Mouse (Mus musculus) midbrain, embryonic 11.5 days (tissue): Measurements from ENCODE around the gene Boll. TPM values are rescaled to one million over a fixed set of nuclear protein-coding genes. Genes with fewer than 3 reads are reported as not detected.

Experiments used
- ATAC-seq: fragments of 200-750 bp; cut with Nextera tagmentation; 2 replicates; pipeline ENCODE4 v1.8.0; 2017; ENCODE audit warnings: moderate TSS enrichment, moderate library complexity; ENCODE audit not compliant: low FRiP score
- DNase-seq: peaks from one replicate; pipeline ENCODE4 v3.0.0; 2015; ENCODE audit warnings: low spot score; ENCODE audit errors: missing footprints
- H3K27ac ChIP-seq: fragments of 300-500 bp; sonication (generic); 2 replicates; pipeline ENCODE4 v1.5.1; 2014; ENCODE audit warnings: low read depth, low read length
- H3K27me3 ChIP-seq: fragments of 300-500 bp; sonication (generic); 2 replicates; pipeline ENCODE4 v1.6.1; 2014; ENCODE audit warnings: mild to moderate bottlenecking, low read length, moderate library complexity, mixed read lengths; ENCODE audit not compliant: control insufficient read depth, insufficient read depth
- H3K36me3 ChIP-seq: fragments of 300-500 bp; sonication (generic); 2 replicates; pipeline ENCODE4 v1.6.1; 2014; ENCODE audit warnings: mild to moderate bottlenecking, low read length, moderate library complexity, mixed read lengths; ENCODE audit not compliant: control insufficient read depth, insufficient read depth
- H3K4me1 ChIP-seq: fragments of 300-500 bp; sonication (generic); 2 replicates; pipeline ENCODE4 v1.6.1; 2014; ENCODE audit warnings: low read length; ENCODE audit not compliant: control insufficient read depth, insufficient read depth
- H3K4me2 ChIP-seq: fragments of 300-500 bp; sonication (generic); 2 replicates; pipeline ENCODE4 v1.6.1; 2014; ENCODE audit warnings: mild to moderate bottlenecking, moderate library complexity
- H3K4me3 ChIP-seq: fragments of 300-500 bp; sonication (generic); 2 replicates; pipeline ENCODE4 v1.5.1; 2014; ENCODE audit warnings: low read depth, low read length
- H3K9ac ChIP-seq: fragments of 300-500 bp; sonication (generic); 2 replicates; pipeline ENCODE4 v1.6.1; 2014; ENCODE audit warnings: low read length
- H3K9me3 ChIP-seq: fragments of 300-500 bp; sonication (generic); 2 replicates; pipeline ENCODE4 v1.6.1; 2016; ENCODE audit warnings: low read length; ENCODE audit not compliant: control insufficient read depth
- WGBS: fragments of 180-500 bp; shearing (Covaris S2); extraction: QIAGEN DNeasy Blood & Tissue Kit; methylation state at CpG from one replicate; pipeline ENCODE4 v1.1.7; 2014; 5-methylcytosine and 5-hydroxymethylcytosine counted together
- polyA plus RNA-seq: library from polyadenylated mRNA; unstranded; fragments of >200 nt; fragmentation: Nextera tagmentation; extraction: Ambion mirVana; gene quantifications from 2 replicates; pipeline ENCODE4 v1.2.1, GENCODE M21; 2014

The Boll gene
- polyA plus RNA-seq, 1 experiment from 2014 or later, result 0.33 TPM

DNA sequence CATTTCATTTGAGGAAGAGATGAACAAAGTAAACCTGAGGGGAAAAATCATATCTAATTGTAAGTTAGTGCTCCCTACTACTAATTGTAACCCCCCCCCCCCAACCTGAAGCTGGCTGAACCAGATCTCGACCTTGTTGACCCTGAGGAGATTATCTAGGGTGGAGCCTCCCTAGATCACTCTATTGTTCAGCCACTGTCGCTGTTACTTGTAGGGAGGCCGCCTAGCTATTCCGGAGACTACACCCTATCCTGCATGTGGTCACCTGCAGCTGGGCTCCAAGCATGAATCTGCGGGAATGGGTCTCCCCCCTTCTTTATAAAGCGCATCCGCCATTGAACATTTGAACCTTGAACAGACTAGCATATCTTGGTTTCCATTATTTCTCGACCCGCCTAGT is 84.2 kb downstream of the Boll start:
- Histone ChIP-seq H3K4me2 (no peak overlapping the region), H3K4me3 (no peak overlapping the region), H3K9ac (no peak overlapping the region), H3K27ac (no peak overlapping the region), H3K27me3 (no peaks in the 10 kb centered on the region), H3K9me3 (no peaks in the 10 kb centered on the region), H3K36me3 (no peaks in the 10 kb centered on the region), H3K4me1 (no peaks in the 10 kb centered on the region)
- ATAC-seq, result no peak
- WGBS, result 67% methylated on average over 9 of the region's 9 CpGs
- no peak for DNase-seq

DNA sequence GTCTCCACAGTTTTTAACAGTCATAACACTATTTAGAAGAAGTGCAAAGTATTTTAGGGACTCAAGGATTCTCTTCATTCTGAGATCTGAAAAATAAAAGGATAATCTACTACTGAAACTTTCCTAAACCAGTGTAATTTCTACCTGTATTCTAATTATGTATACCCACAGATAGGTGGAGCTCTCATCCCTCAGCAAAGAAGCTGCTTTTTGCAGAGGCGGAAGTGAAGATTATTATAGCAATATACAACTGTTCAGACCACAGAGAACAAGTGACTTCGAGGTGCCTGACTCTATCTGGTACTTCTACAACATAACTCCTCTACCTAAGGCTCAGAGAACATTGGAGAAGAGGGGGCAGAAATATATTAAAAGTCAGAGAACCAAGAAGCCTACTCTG is 97.8 kb downstream of the Boll start:
- WGBS, result 71% methylated on average over 2 of the region's 2 CpGs
- no peak for ATAC-seq

DNA sequence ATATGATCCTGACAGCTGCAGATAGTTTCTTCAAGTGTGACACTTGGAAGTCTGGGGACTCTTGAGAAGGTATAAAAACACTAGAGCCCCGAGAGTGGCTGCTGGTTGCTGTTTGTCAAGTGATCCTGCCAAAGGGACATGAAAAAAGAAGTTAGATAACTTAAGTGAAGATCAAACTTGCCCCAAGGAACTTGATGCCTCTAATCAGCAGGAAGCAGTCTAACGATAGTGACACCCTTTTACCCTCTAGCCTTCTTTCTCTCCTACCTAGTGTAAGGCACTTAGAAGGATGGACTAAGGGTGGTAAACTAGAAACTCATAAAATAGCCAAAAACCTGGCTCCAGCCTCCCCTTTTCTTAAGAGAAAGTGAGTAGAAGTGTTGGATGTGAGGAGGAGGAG is 98.9 kb downstream of the Boll start:
- H3K4me3 ChIP-seq, result no peak overlapping the region
- H3K4me2 ChIP-seq, result no peak overlapping the region
- no peaks in the 10 kb centered on the region for H3K4me1 ChIP-seq
- H3K27ac ChIP-seq, result no peak overlapping the region
- H3K9me3 ChIP-seq, result no peaks in the 10 kb centered on the region
- 72% methylated on average over 2 of the region's 2 CpGs for WGBS
- H3K27me3 ChIP-seq, result no peaks in the 10 kb centered on the region
- no peaks in the 10 kb centered on the region for H3K36me3 ChIP-seq
- DNase-seq (no peak), ATAC-seq (no peak)
- no peak overlapping the region for H3K9ac ChIP-seq

More for the DNA sequence above, 97.8 kb downstream of the Boll start:
- no peak for DNase-seq
- no peaks in the 10 kb centered on the region for H3K4me1 ChIP-seq
- H3K9ac ChIP-seq, result no peak overlapping the region
- H3K9me3 ChIP-seq, result no peaks in the 10 kb centered on the region
- H3K27ac ChIP-seq, result no peak overlapping the region
- H3K4me3 ChIP-seq, result no peak overlapping the region
- no peaks in the 10 kb centered on the region for H3K36me3 ChIP-seq
- H3K27me3 ChIP-seq, result no peaks in the 10 kb centered on the region
- no peak overlapping the region for H3K4me2 ChIP-seq

DNA sequence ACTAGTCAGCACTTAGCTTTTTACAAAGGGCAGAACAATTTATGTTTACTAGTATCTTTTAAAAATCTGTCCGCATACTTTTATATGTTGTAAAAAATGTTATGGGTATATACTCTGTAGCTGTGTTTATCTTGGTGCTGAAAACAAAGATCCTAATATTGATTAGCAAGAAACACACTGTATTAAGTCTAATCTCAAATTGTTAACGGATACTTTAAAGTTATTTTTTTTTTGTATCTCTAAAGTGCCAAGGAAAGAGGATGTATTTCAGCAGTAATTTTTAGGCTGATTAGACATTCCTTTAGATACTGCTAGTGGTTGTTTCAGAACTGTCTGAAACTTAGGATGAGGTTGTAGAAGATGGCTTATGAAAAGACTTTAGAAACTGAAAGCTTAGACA is 116.9 kb downstream of the Boll start:
- Histone ChIP-seq H3K4me2 (no peak overlapping the region), H3K27me3 (no peaks in the 10 kb centered on the region), H3K4me1 (no peaks in the 10 kb centered on the region), H3K4me3 (no peak overlapping the region), H3K9me3 (no peaks in the 10 kb centered on the region), H3K9ac (no peak overlapping the region), H3K27ac (no peak overlapping the region), H3K36me3 (no peaks in the 10 kb centered on the region; the same call in 1 of the 2 replicates)
- ATAC-seq (no peak), DNase-seq (no peak)
- WGBS, result 88% methylated on average over 2 of the region's 2 CpGs

DNA sequence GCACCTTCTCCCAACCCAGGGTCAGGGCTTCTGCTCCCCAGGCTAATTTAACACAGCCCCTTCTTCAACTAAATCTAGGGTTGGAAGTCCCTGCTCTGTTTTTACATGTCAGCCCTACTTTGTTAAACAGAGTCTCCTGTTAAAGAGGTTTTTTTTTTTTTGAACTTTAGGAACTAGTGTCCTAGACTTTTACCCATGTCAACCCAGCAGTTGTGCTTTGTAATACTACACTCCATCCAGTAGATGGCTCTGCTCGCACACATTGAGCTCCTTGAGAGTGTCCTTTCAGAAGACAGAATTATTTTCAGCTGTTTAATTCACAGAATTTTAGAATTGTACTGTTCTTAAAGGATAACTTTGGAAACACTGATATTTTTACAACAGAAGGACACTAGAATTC is 124.0 kb downstream of the Boll start:
- Histone ChIP-seq H3K9me3 (no peaks in the 10 kb centered on the region), H3K27me3 (no peaks in the 10 kb centered on the region), H3K4me1 (peaks cover 13% of the 10 kb centered on the region), H3K36me3 (no peaks in the 10 kb centered on the region; the same call in 1 of the 2 replicates), H3K4me3 (no peak overlapping the region), H3K4me2 (peak overlapping the region; percentile 81), H3K27ac (no peak overlapping the region), H3K9ac (no peak overlapping the region)
- 5% methylated on average over 1 of the region's 1 CpGs for WGBS
- DNase-seq (peak; percentile 94), ATAC-seq (no peak)

DNA sequence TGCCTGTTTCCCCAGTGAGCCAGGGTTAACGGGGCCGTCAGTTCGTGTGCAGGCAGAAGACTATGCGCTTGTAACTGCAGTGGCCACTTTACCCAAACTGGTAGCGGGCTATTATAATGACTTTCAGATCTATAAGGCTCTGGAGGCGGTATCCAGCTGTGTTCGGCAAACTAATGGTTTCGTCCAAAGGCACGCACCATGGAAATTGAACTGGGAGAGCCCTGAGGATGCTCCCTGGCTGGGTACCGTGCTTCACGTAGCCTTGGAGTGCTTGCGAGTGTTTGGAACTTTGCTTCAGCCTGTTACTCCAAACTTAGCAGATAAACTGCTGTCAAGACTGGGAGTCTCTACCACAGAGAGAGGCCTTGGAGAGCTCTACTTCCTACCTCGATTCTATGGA is 124.8 kb downstream of the Boll start:
- no peak for DNase-seq

DNA sequence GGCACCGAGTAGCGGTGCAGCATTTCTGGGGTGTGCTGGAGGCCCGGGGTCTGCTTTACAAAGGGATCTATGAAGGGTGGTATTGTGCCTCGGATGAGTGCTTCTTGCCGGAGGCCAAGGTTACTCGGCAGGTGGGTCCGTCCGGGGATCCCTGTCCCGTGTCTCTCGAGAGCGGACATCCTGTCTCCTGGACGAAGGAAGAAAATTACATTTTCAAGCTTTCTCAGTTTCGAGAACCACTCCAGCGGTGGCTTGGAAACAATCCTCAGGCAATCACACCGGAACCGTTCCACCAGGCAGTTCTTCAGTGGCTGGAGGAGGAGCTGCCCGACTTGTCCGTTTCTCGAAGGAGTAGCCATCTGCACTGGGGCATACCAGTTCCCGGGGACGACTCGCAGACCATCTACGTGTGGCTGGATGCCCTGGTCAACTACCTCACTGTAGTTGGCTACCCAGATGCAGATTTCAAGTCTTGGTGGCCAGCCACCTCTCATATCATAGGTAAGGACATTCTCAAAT is 125.6 kb downstream of the Boll start:
- H3K27me3 ChIP-seq, result no peaks in the 10 kb centered on the region
- no peak overlapping the region for H3K27ac ChIP-seq
- peak; percentile 92 for DNase-seq
- 0 out of 2 replicates have a peak, but pooled peaks have one; percentile 6 for ATAC-seq
- peak overlapping the region; percentile 66 for H3K4me3 ChIP-seq
- no peaks in the 10 kb centered on the region for H3K9me3 ChIP-seq
- peak overlapping the region; percentile 81 for H3K4me2 ChIP-seq
- peaks cover 13% of the 10 kb centered on the region for H3K4me1 ChIP-seq
- WGBS, result under 1% methylated on average over 23 of the region's 23 CpGs
- no peaks in the 10 kb centered on the region; the same call in 1 of the 2 replicates for H3K36me3 ChIP-seq
- H3K9ac ChIP-seq, result peak overlapping the region; percentile 70

More for the DNA sequence above, 124.8 kb downstream of the Boll start:
- 35% methylated on average over 13 of the region's 13 CpGs for WGBS
- H3K27ac ChIP-seq, result no peak overlapping the region
- H3K27me3 ChIP-seq, result no peaks in the 10 kb centered on the region
- peak overlapping the region; percentile 70 for H3K9ac ChIP-seq
- no peak for ATAC-seq
- peak overlapping the region; percentile 81 for H3K4me2 ChIP-seq
- H3K4me3 ChIP-seq, result peak overlapping the region; percentile 66
- peaks cover 13% of the 10 kb centered on the region for H3K4me1 ChIP-seq
- H3K9me3 ChIP-seq, result no peaks in the 10 kb centered on the region
- H3K36me3 ChIP-seq, result no peaks in the 10 kb centered on the region; the same call in 1 of the 2 replicates

DNA sequence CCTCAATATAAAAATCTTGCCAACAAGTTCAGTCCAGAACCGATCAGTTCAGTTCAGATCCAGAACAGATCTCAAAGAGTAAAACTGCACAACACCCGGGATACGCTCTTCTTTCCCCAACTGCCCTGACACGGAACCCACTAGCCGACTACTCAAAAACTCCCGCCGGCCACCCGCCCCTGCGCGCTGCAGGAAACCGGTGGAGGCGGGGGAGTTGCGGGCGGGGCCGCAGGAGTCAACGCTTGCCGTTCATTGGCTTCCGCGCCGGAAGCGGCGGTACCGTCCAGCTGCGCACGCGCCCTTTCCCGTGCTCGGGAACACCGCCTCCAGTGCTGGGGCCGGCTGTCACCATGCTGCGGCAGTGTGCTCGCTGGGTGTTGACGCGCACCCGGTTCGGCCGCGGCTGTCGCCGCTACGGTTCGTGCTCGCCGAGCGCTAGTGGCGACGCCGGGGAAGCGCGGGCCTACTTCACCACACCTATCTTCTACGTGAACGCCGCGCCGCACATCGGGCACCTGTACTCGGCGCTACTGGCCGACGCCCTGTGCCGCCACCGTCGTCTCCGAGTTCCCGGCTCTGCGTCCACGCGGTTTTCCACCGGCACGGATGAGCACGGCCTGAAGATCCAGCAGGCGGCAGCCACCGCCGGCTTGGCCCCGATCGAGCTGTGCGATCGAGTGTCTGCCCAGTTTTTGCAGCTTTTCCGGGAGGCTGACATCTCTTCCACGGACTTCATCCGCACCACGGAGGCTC is 126.2 kb downstream of the Boll start, which contains the start of gene Mars2:
TSS of gene Mars2 (plus strand) at position 288 of the 753 bp plus-strand sequence.
- H3K36me3 ChIP-seq, result no peaks in the 10 kb centered on the region
- H3K4me2 ChIP-seq, result peak within 1 kb of the TSS; percentile 81
- DNase-seq (peak; percentile 99), ATAC-seq (peak; percentile 98)
- H3K9me3 ChIP-seq, result no peaks in the 10 kb centered on the region
- H3K27me3 ChIP-seq, result no peaks in the 10 kb centered on the region
- H3K9ac ChIP-seq, result peak within 1 kb of the TSS; percentile 70
- under 1% methylated on average over 82 of the region's 82 CpGs for WGBS
- peaks cover 13% of the 10 kb centered on the region for H3K4me1 ChIP-seq
- peak within 1 kb of the TSS; percentile 40; the same call in 1 of the 2 replicates for H3K27ac ChIP-seq
- peak within 1 kb of the TSS; percentile 66 for H3K4me3 ChIP-seq

DNA sequence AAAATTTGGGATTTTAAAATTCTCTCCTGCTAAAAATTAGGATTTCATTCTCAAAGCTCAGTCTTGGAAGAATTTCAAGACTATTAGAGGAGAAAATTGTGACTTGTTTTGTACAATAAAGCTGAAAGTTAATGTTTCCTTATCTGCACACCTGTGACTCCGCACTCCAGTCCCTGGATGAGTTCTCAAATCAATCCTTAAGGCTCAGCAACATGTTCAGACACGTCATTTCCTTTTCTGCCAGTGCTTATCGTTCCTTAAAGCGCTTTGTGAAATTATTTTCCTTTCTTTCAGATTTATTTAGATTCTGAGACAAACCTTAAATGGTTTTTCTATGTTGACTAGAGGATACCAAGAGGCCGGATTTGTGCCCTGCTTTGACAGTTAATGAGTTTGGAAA is 126.8 kb downstream of the Boll start:
- ATAC-seq (no peak), DNase-seq (no peak)
- Histone ChIP-seq H3K27me3 (no peaks in the 10 kb centered on the region), H3K9ac (peak overlapping the region; percentile 48; the same call in 1 of the 2 replicates), H3K27ac (no peak overlapping the region), H3K4me3 (peak overlapping the region; percentile 66), H3K4me1 (peaks cover 13% of the 10 kb centered on the region), H3K9me3 (no peaks in the 10 kb centered on the region), H3K4me2 (peak overlapping the region; percentile 81), H3K36me3 (no peaks in the 10 kb centered on the region)
- 42% methylated on average over 5 of the region's 5 CpGs for WGBS
